Mouse (Mus musculus) adrenal gland, adult 18-20 months (tissue): ENCODE measurements around the gene Psmb5. TPM values are rescaled to one million over a fixed set of nuclear protein-coding genes. Genes with fewer than 3 reads are reported as not detected.

Experiments used
- DNase-seq, 2 experiments: peaks; one replicate each; pipeline ENCODE4 v3.0.0; 2021 to 2022; ENCODE audit warnings: low spot score in 2 of 2
- total RNA-seq, 2 experiments: library from RNA; stranded (reverse); gene quantifications; 1 replicate in 1 of 2; 2 replicates in 1 of 2; pipeline ENCODE4 v1.2.3; 2021

The Psmb5 gene
- total RNA-seq, 2 experiments from 2014 or later = 273 to 381 TPM

- no peak for DNase-seq
Measured at GRCm38 (mm10) chr14:54594631-54595414, 23.0 kb downstream of the Psmb5 start.

GRCm38 (mm10) chr14:54594055-54594454 is 23.8 kb downstream of the Psmb5 start:
- no peak for DNase-seq

GRCm38 (mm10) chr14:54592319-54592934 is 25.4 kb downstream of the Psmb5 start:
- no peak for DNase-seq

- DNase-seq = no peak
Measured at GRCm38 (mm10) chr14:54591056-54591455, 26.8 kb downstream of the Psmb5 start.

GRCm38 (mm10) chr14:54583681-54584338 is 34.0 kb downstream of the Psmb5 start:
- peak; percentile 57 to 61 for DNase-seq

DNA sequence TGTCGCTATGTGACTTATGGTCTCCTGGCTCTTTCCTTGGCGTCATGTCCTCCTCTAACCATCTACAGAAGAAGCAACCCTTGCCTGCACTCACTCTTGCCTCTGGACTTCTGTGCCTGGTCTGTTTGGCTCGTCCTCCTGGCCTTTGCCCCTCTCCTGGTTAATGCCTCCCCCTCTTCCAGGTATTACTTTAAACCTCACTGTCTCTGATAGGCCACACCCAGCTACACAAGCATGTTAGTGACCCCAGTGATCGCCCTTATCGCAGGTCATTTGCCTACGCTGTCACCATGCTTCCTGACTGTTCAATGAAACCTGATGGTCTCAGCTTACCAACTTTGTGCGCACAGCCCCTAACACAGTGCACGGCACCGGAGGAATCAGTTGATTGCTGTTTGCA is 35.3 kb downstream of the Psmb5 start:
- DNase-seq = no peak

DNA sequence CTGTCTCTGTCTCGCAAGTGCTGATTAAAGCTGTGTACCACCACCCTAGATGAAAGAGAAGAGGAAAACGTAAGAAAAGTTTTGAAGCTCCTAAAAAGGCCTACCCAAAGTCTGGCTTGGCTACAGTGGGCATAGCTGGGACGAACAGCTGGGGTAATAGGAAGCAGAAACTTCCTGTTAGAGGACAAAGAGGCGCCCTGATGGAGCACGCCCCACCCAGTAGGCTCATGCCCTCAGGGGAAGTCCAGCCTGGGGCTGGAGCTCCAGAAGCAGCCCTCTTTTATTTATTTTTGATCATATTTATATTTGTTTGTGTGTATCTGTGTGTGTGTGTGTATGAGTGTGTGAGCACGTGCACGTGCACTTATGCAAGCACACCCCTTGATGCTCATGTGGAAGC is 38.2 kb downstream of the Psmb5 start:
- no peak for DNase-seq

DNA sequence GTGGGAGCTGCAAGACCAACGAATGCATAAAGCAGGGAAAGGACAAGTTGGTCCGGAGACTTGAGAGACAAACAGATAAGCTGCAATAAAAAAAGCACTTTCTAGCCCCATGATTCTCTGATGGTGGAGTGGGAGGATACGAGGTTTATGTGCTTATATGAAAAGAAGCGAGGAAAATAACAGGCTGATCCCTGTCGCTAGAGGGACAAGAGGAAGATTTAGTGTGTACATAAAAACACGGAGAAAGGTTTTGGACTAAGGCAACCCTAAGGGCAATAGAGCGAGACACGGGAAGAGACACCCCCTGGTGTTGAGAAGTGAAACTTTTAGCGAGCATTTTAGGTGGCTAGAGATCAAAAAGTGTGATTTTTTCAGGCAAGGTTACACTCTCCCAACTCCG is 39.8 kb downstream of the Psmb5 start:
- no peak for DNase-seq

DNA sequence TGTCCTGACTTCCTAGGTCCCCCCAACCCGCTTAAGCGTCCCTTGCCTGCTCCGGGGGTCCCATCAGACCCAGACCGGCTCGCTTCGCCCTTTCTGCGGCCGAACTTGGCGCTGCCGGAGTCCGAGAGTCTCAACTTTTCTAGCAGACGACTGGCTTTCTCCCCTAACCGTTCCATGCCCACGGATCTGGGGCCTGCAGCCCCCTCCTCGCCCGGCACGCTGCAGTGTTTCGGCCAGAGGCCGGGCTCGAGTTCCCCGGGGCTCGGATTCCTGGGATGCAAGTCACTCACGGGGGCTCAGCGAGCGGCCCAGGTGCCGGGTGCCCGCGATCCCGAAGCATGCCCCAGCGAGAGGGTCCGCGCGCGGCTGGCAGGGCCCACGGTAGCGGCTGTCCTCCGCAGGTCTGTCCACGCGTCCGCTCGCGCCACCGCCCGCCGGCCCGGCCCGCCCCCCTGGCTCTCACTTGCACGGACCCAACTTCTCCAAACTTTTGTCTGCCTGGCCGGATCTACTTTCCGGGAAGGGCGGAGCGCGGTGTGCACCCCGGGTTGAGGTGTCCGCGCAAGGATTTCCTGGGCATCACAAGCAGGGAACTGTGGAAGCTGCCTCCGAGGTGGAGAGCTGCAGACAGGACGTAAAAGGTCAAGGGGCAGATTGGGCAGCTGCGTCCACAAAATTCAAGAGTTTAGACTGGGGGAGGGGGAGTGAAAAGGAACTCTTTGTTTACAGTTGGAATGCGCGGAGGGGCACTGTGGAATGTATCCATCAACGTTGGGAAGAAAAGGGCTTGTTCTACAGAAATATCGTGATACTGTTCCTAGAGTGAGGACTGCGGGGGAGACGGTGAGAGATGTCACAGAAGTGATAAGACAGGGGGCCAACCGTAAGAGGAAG is 40.5 kb downstream of the Psmb5 start, which contains the start of gene Ajuba:
Ajuba (minus strand) TSS at position 470 of the 894 bp plus-strand sequence.
- DNase-seq = peak; percentile 87 to 88

GRCm38 (mm10) chr14:54576241-54577088 is 41.4 kb downstream of the Psmb5 start:
- DNase-seq = peak; percentile 52 to 54

DNA sequence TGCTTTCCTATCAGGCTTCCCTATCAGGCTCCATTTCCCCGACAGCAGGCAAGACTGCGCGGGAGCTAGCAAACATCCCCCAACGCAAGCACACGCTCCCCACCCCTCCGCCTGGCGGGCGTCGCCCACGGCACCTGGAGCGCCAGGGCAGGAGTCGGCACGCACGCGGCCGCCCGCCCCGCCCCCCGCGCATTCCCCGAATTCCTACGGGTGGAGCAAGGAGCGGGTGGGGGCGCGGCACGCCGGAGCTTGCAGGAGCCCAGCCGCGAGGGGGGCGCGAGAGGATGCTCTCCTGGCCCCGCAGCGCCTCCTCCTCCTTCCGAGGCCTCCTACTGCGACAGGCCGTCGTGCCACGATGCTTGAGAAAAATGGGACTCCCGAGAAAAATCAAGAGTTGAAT is 42.2 kb downstream of the Psmb5 start:
- peak; percentile 60 to 65 for DNase-seq

DNA sequence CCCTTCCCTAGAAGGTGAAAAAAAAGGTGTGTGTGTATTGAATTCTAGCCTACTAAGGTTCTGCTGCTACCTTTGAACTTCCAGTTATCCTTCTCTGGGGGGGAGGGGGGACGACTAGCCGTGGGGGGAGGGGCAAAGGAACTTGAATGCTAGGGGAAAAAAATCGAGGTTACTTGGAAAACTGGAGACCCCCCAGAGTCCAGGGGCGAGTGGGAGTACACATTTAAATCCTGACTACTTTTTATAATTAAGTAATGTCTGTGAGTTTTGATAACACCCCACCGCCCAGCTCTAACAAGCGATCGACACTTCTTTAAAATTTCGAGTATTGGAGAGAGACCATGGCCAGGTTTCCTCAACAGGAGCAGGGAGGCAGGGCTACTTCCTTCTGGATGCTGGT is 42.8 kb downstream of the Psmb5 start:
- no peak for DNase-seq

DNA sequence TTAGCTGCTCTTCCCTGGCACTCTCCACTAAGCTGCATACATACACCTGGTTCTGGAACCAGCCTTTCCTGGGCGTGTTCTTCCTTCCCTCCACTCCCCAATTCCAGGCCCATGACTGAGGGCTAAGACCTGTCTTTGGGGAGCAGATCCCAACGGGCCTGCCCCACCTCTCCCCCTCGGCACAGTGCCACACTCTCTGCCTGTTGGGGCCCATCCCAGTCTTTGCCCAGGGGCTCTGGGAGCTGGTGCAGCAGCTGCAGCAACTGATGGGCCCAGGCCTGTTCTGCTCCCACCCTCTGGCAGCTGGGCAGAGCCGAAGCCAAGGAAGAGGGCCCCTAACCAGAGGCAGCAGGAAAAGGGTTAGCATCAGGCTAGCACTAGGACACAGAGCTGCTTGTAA is 43.6 kb downstream of the Psmb5 start:
- DNase-seq = no peak

DNA sequence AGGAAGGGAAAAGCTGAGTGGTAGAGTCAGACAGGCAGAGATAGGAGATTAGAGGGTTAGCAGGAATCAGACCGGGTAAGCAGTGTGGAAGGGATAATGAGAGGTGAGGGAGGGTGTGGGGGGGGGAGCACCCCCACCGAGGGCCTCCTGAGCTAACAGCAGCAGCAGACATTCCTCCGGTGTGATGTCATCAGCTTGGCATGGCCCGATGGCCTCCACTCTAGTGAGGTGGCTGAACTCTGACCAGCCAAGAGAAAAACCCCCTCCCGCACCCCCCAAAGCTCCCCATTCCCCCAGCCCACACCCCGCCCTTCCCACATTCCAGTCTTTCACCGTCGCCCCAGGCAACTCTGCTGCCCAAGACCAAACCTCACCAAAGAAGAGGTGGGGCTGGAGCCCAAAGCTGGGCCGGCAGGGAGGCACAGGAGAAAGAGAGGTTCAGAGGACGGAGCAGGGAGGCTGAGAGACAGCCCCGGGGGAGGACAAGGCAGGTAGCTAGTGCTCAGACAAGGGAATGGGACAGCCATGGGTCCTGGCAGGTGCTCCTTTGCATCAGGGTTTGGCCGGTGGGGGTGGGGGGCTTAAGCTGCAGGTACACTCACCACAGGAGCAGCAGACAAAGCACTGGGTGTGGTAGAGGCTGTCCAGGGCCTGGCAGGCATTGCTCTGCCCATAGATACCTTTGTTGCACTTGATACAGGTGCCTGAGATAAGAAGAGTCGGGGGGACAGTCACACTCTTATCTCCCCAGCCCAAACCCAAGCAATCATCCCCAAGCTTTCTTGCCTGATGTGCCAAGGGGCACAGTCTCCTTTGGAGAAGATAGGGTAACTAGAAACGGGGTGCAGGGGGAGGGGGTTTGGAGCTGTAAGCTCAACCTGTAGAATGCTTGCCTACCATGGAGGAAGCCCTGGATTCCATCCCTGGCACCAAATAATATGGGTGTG is 44.8 kb downstream of the Psmb5 start:
- no peak for DNase-seq

DNA sequence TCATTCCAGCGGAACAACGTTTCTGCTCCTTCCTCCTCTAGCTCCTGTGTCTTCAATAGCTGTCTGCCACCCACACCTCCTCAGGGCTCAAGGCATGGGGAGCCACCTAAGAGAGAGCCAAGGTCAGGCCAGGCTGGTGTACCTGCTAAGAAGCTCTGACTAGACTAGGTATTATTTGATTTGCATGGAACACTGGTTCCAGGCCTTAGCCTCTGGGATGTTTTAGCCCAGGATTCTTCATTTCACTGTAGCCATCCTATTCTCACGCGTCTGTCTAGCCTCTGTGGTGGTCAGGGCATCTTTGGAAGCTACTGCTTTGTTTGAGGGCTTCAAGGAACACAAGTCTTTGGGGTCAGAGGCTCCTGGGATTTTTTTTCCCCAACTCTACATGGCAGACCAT is 45.7 kb downstream of the Psmb5 start:
- no peak for DNase-seq

GRCm38 (mm10) chr14:54569451-54570392 is 48.1 kb downstream of the Psmb5 start:
- no peak for DNase-seq

DNA sequence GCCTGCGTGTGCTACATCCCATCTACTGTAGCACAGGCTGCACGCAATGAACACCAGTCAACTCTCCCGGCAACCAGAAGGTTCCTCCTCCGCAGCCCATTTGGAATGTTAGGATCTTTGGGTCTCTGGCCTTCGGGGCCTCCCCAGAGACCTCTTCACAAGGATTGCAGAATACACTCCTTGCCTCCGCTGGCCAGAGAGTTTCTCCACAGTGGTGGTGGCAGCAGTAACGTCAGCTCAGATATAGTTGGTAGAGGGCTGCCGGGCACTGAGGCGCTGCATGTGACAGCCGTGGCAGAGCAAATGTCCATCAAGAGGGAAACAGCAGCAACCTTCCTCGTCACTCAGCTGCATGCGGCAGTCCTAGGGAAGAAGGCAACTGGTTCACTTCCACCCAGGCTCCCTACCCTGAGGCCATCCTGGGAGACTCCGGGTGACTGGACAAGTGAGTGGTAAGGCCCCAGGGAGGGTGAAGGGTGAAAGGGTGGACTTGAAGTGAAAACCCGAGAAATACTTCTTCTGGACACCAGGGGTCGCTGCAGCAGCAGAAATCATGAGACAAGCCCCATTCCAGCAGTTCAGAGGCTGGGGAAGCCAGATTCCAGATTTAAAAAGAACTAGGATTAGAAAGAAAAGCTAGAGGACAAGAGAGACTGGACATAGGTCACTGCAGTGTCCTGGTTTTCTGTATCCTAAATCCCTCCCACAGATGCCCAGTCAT is 49.0 kb downstream of the Psmb5 start:
- peak; percentile 74 to 81 for DNase-seq
